In the genomic region with DNA sequence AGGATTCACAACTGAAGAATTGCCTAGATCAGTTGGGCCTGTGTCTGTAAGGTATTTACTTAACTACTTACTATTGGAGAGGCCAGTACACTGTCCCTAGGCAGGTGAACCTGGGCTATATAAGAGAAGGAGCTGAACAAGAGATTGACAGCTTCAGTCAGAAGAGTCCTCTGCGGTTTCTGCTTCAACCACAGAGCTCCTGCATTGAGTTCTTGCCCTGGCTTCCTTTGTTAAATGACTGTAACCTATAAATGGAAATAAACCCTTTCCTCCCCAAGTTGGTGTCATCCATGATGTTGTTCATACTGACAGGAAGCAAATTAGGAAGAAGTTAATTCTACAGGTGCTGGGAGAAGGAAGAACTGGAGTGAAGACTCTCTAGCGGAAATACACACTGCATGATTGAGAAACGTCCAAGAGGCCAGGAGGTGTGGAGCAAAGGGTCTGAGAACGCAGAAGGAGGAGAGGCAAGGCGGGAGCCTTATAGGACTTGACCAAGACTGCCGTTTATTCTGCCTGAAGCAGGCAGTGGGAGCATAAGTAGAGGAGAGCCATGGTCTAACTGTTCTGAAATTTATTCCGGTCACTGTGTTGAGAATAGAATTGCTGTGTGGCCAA, we compare ENCODE assay signal across 22 mouse cellular contexts. TPM values are rescaled to one million over a fixed set of nuclear protein-coding genes. Genes with fewer than 3 reads are reported as not detected.
DNase-seq lines count a peak whose midpoint lies in the region; ATAC-seq and TF ChIP-seq lines count a peak whose summit lies in the region.
"Had no signal": no experiment of that assay in that cellular context is flagged by ENCODE, and none has a peak within 500 bp of the region (broad histone marks: within the 10 kb centered on the region; RNA-seq: fewer than 3 reads in every experiment).

No protein-coding gene starts in this region.

- no peak overlapping the region for H3K4me2 ChIP-seq in liver, postnatal 0 days (ENCODE audit: low read depth, low read length)
- H3K4me2 ChIP-seq: hindbrain, embryonic 13.5 days; intestine, embryonic 15.5 days; midbrain, embryonic 15.5 days had no signal

- no peaks in the 10 kb centered on the region for H3K27me3 ChIP-seq in hindbrain, embryonic 10.5 days (ENCODE audit: insufficient read depth, poor library complexity, severe bottlenecking)
- H3K27me3 ChIP-seq in liver, postnatal 0 days (ENCODE audit: insufficient read depth, low read length): no peaks in the 10 kb centered on the region
- H3K27me3 ChIP-seq: hindbrain, embryonic 13.5 days; intestine, embryonic 15.5 days; megakaryocyte, embryonic 14.5 days; midbrain, embryonic 15.5 days had no signal

- WGBS in hindbrain, embryonic 10.5 days: 89% methylated on average over 7 of the region's 7 CpGs
- 61% methylated on average over 7 of the region's 7 CpGs for WGBS in liver, postnatal 0 days (ENCODE audit: insufficient replicate concordance)

- no peak overlapping the region for H3K9ac ChIP-seq in liver, postnatal 0 days (replicated peaks)
- H3K9ac ChIP-seq: hindbrain, embryonic 13.5 days; intestine, embryonic 15.5 days; liver, embryonic 14.5 days; midbrain, embryonic 15.5 days had no signal

- TF ChIP-seq CTCF in liver, postnatal 0 days (IDR thresholded peaks at IDR 0.05; ENCODE audit: low read depth): no peak

- peak; percentile 74 for DNase-seq in CD4-positive helper T cell, adult 2 months (ENCODE audit: low read depth, low spot score)
- DNase-seq in thymus, postnatal 0 days (ENCODE audit: low spot score): peak; percentile 72
- no peak for DNase-seq in c-Kit-positive CD71-positive TER-119-positive erythroid progenitor cells, embryonic 14.5 days (ENCODE audit: low spot score)
- DNase-seq in hindbrain, embryonic 10.5 days (ENCODE audit: low spot score): no peak
- no peak for DNase-seq in liver, postnatal 0 days
- DNase-seq: adrenal gland, postnatal 36 days; cerebellum, adult 18-20 months; cerebellum, postnatal 25 days; gastrocnemius, postnatal 25 days; kidney, adult 9 months; kidney, postnatal 36 days had no signal

- H3K4me1 ChIP-seq in hindbrain, embryonic 10.5 days (replicated peaks): no peaks in the 10 kb centered on the region
- no peaks in the 10 kb centered on the region for H3K4me1 ChIP-seq in liver, postnatal 0 days (ENCODE audit: insufficient read depth)
- H3K4me1 ChIP-seq: embryonic facial prominence, embryonic 10.5 days; heart, embryonic 10.5 days; hindbrain, embryonic 13.5 days; intestine, embryonic 15.5 days; megakaryocyte, embryonic 14.5 days; midbrain, embryonic 15.5 days had no signal

- no peaks in the 10 kb centered on the region for H3K36me3 ChIP-seq in hindbrain, embryonic 10.5 days
- H3K36me3 ChIP-seq in liver, postnatal 0 days (replicated peaks; ENCODE audit: insufficient read depth, low read length): no peaks in the 10 kb centered on the region
- H3K36me3 ChIP-seq: embryonic facial prominence, embryonic 10.5 days; heart, embryonic 10.5 days; hindbrain, embryonic 13.5 days; intestine, embryonic 15.5 days; midbrain, embryonic 15.5 days had no signal

- no peak overlapping the region for H3K4me3 ChIP-seq in hindbrain, embryonic 10.5 days
- no peak overlapping the region for H3K4me3 ChIP-seq in liver, postnatal 0 days (ENCODE audit: low read depth, low read length)
- H3K4me3 ChIP-seq: embryonic facial prominence, embryonic 10.5 days; heart, embryonic 10.5 days; hindbrain, embryonic 13.5 days; intestine, embryonic 15.5 days; megakaryocyte, embryonic 14.5 days; midbrain, embryonic 15.5 days; myocyte had no signal

- TF ChIP-seq EP300 in liver, postnatal 0 days (IDR thresholded peaks at IDR 0.05; ENCODE audit: low read depth): no peak

- H3K9me3 ChIP-seq in hindbrain, embryonic 10.5 days: no peaks in the 10 kb centered on the region
- H3K9me3 ChIP-seq in liver, postnatal 0 days (ENCODE audit: low read length): no peaks in the 10 kb centered on the region
- H3K9me3 ChIP-seq: embryonic facial prominence, embryonic 10.5 days; heart, embryonic 10.5 days; hindbrain, embryonic 13.5 days; intestine, embryonic 15.5 days; midbrain, embryonic 15.5 days had no signal

- ATAC-seq in CD4-positive, CD25-positive, alpha-beta regulatory T cell, adult 4 months: peak; percentile 91
- peak; percentile 92 for ATAC-seq in inflammation-experienced regulatory T-cells, adult 6 months
- no peak for ATAC-seq in liver, postnatal 0 days
- ATAC-seq: intestine, embryonic 15.5 days; lung, postnatal 0 days; midbrain, embryonic 15.5 days had no signal

- no peak overlapping the region for H3K27ac ChIP-seq in hindbrain, embryonic 10.5 days
- no peak overlapping the region for H3K27ac ChIP-seq in liver, postnatal 0 days (ENCODE audit: low read depth)
- H3K27ac ChIP-seq: embryonic facial prominence, embryonic 10.5 days; heart, embryonic 10.5 days; hindbrain, embryonic 13.5 days; intestine, embryonic 15.5 days; liver, embryonic 14.5 days; midbrain, embryonic 15.5 days had no signal

RNA-seq across cellular contexts. Expression of gene Creb1, which starts 23.9 kb away (rescaled TPM):
- polyA plus RNA-seq in CD4-positive, CD25-positive, alpha-beta regulatory T cell, adult 4 months (2017; shearing (Covaris generic)): 10 to 100 TPM; 52.8 to 54.4 TPM
- 10 to 100 TPM; 54.6 to 64.3 (median 59.7) TPM for polyA plus RNA-seq in inflammation-experienced regulatory T-cells, adult 6 months (2017; shearing (Covaris generic))
- polyA plus RNA-seq in thymus, postnatal 0 days (2015; fragmentation: Nextera tagmentation; extraction: Ambion mirVana): 40.2 and 43.2 TPM in 2 replicates
- 38.9 and 50.9 TPM in 2 replicates for polyA plus RNA-seq in hindbrain, embryonic 10.5 days (2016; fragmentation: Nextera tagmentation; extraction: Ambion mirVana)
- polyA plus RNA-seq in liver, postnatal 0 days (2015; fragmentation: Nextera tagmentation; extraction: Ambion mirVana): 5.2 and 5.9 TPM in 2 replicates

Comparison
In these comparisons a context has a peak if more than half of its experiments do, and no peak if none do; other contexts are left out.
1. DNase-seq: peak in CD4-positive helper T cell, adult 2 months (single experiment) and thymus, postnatal 0 days (single experiment); none in c-Kit-positive CD71-positive TER-119-positive erythroid progenitor cells, embryonic 14.5 days (single experiment), hindbrain, embryonic 10.5 days (single experiment) and liver, postnatal 0 days (single experiment).